Mouse (Mus musculus) ES-Bruce4 (cell line): ENCODE results near the gene Pou4f1.

Experiments used
- CTCF ChIP-seq: IDR thresholded peaks from one replicate; pipeline ENCODE4 v1.8.1; 2011; ENCODE audit warnings: low read depth, low read length
- POLR2A ChIP-seq: IDR thresholded peaks from one replicate; pipeline ENCODE4 v1.8.1; 2011; ENCODE audit warnings: low read length; ENCODE audit not compliant: insufficient read depth

GRCm38 (mm10) chr14:104461286-104462240 is 6.2 kb downstream of the Pou4f1 start:
- TF ChIP-seq CTCF = no peak
- TF ChIP-seq POLR2A = no peak
